Mouse (Mus musculus) bone marrow macrophage, adult 2 months (primary cell): ENCODE measurements around the gene Zfp280b.

Source experiments
- CTCF ChIP-seq: IDR thresholded peaks from 2 replicates; pipeline ENCODE4 v1.5.1; 2012; ENCODE audit warnings: low read depth, mild to moderate bottlenecking, low read length, moderate library complexity
- POLR2A ChIP-seq: IDR thresholded peaks from 2 replicates; pipeline ENCODE4 v1.6.1; 2012; ENCODE audit warnings: mild to moderate bottlenecking, low read depth, low read length, borderline replicate concordance

DNA sequence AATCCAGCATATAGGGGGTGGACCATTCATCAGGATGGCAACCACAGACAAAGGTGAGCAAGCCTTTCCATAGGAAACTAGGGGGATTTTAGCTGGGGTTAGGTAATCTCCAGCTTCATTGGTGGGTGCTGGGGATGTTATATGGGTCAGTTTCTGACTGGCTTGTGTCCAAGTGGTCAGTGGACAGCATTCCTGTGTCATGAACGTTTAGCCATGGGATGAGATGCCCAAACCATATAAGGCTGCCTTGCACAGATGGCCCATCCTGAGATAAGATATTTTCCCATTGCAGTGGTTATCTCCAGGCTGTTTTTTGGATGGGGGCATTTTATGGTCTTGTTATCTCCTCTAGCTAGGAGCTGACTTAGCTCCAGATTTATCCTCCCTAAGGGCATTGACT lies 14.3 kb downstream of the Zfp280b start:
- TF ChIP-seq POLR2A, result no peak
- TF ChIP-seq CTCF, result no peak
